In genomic region chr9:108508776-108509175, GRCm38 (mm10) we compare ENCODE assay signal across 7 mouse cellular contexts. TPM values are rescaled to one million over a fixed set of nuclear protein-coding genes. Genes with fewer than 3 reads are reported as not detected.
A peak's percentile ranks its signal among the peaks of the same experiment; 100 is the strongest.
DNase-seq lines count a peak whose midpoint lies in the region; ATAC-seq lines count a peak whose summit lies in the region.

No protein-coding gene starts in this region.

- no peak for DNase-seq in forebrain, embryonic 14.5 days (ENCODE audit: low spot score)
- no peak for DNase-seq in thymus, postnatal 0 days (ENCODE audit: low spot score)
- DNase-seq in layer of hippocampus, postnatal 10 days (ENCODE audit: low spot score in 2 of 2): no peak
- no peak for DNase-seq in layer of hippocampus, postnatal 36 days

- H3K4me1 ChIP-seq in megakaryocyte, embryonic 14.5 days: peaks cover 26% of the 10 kb centered on the region
- H3K4me1 ChIP-seq in forebrain, embryonic 14.5 days (ENCODE audit: control insufficient read depth, insufficient read depth, low read length): peaks cover 8% of the 10 kb centered on the region
- H3K4me1 ChIP-seq in liver, embryonic 12.5 days: peaks cover 26% of the 10 kb centered on the region

- H3K9me3 ChIP-seq in megakaryocyte, embryonic 14.5 days: no peaks in the 10 kb centered on the region
- H3K9me3 ChIP-seq in forebrain, embryonic 14.5 days (replicated peaks; ENCODE audit: control insufficient read depth, low read length): no peaks in the 10 kb centered on the region
- H3K9me3 ChIP-seq in liver, embryonic 12.5 days (replicated peaks): no peaks in the 10 kb centered on the region

- H3K27me3 ChIP-seq in megakaryocyte, embryonic 14.5 days (replicated peaks): no peaks in the 10 kb centered on the region
- no peaks in the 10 kb centered on the region for H3K27me3 ChIP-seq in forebrain, embryonic 14.5 days (replicated peaks; ENCODE audit: control insufficient read depth, insufficient read depth, low read length)
- no peaks in the 10 kb centered on the region for H3K27me3 ChIP-seq in liver, embryonic 12.5 days (replicated peaks)

- peaks cover 50% of the 10 kb centered on the region for H3K36me3 ChIP-seq in megakaryocyte, embryonic 14.5 days (replicated peaks; ENCODE audit: low read length)
- H3K36me3 ChIP-seq in forebrain, embryonic 14.5 days (ENCODE audit: control insufficient read depth, insufficient read depth, low read length): peaks cover 42% of the 10 kb centered on the region
- H3K36me3 ChIP-seq in liver, embryonic 12.5 days: peaks cover 48% of the 10 kb centered on the region

- H3K9ac ChIP-seq in forebrain, embryonic 14.5 days (ENCODE audit: low read length): no peak overlapping the region; the same call in 1 of the 2 replicates
- peak overlapping the region; percentile 82 for H3K9ac ChIP-seq in liver, embryonic 12.5 days

- 91% methylated on average over 7 of the region's 7 CpGs for WGBS in forebrain, embryonic 14.5 days
- WGBS in liver, embryonic 12.5 days (ENCODE audit: insufficient replicate concordance): 41% methylated on average over 7 of the region's 7 CpGs

- no peak overlapping the region for H3K27ac ChIP-seq in forebrain, embryonic 14.5 days (ENCODE audit: low read depth, low read length)
- peak overlapping the region; percentile 85 for H3K27ac ChIP-seq in liver, embryonic 12.5 days

- peak overlapping the region; percentile 92 for H3K4me2 ChIP-seq in forebrain, embryonic 14.5 days (ENCODE audit: low read length)
- H3K4me2 ChIP-seq in liver, embryonic 12.5 days: peak overlapping the region; percentile 86

- peak overlapping the region; percentile 98 for H3K4me3 ChIP-seq in megakaryocyte, embryonic 14.5 days (replicated peaks)
- peak overlapping the region; percentile 55 for H3K4me3 ChIP-seq in forebrain, embryonic 14.5 days (ENCODE audit: low read depth, low read length)
- H3K4me3 ChIP-seq in liver, embryonic 12.5 days: peak overlapping the region; percentile 83

- no peak for ATAC-seq in megakaryocyte, adult 5-6 weeks (ENCODE audit: poor library complexity, severe bottlenecking)
- ATAC-seq in forebrain, embryonic 14.5 days: no peak
- ATAC-seq in liver, embryonic 12.5 days: no peak

RNA-seq across cellular contexts. Expression of gene Qars, which starts 1.3 kb away (rescaled TPM):
- polyA plus RNA-seq in megakaryocyte, embryonic 14.5 days (2012; ENCODE audit: insufficient read depth, low replicate concordance): 6.5 and 33.3 TPM in 2 replicates
- total RNA-seq in megakaryocyte, adult 5-6 weeks (2015): 120 and 137 TPM in 2 replicates
- 130 and 144 TPM in 2 replicates for total RNA-seq in megakaryocyte, adult 5-6 weeks (2017)
- 71.5 and 87.7 TPM in 2 replicates for polyA plus RNA-seq in forebrain, embryonic 14.5 days (2014; fragmentation: Nextera tagmentation; extraction: Ambion mirVana)
- 74.4 and 79.9 TPM in 2 replicates for polyA plus RNA-seq in liver, embryonic 12.5 days (2016; fragmentation: Nextera tagmentation; extraction: Ambion mirVana)
- 113 and 119 TPM in 2 replicates for polyA plus RNA-seq in thymus, postnatal 0 days (2015; fragmentation: Nextera tagmentation; extraction: Ambion mirVana)
- 10 to 100 TPM; 95.3 to 97.3 TPM for total RNA-seq in layer of hippocampus, postnatal 10 days (2021)
- 10 to 100 TPM; 72.1 to 88.7 TPM for total RNA-seq in layer of hippocampus, postnatal 36 days (2021)

RNA-seq across cellular contexts. Expression of gene Qrich1, which starts 7.8 kb away (rescaled TPM):
- 22.0 and 38.5 TPM in 2 replicates for polyA plus RNA-seq in megakaryocyte, embryonic 14.5 days (2012; ENCODE audit: insufficient read depth, low replicate concordance)
- 68.1 and 74.0 TPM in 2 replicates for total RNA-seq in megakaryocyte, adult 5-6 weeks (2015)
- total RNA-seq in megakaryocyte, adult 5-6 weeks (2017): 97.9 and 109 TPM in 2 replicates
- polyA plus RNA-seq in forebrain, embryonic 14.5 days (2014; fragmentation: Nextera tagmentation; extraction: Ambion mirVana): 143 and 160 TPM in 2 replicates
- 78.6 and 81.6 TPM in 2 replicates for polyA plus RNA-seq in liver, embryonic 12.5 days (2016; fragmentation: Nextera tagmentation; extraction: Ambion mirVana)
- polyA plus RNA-seq in thymus, postnatal 0 days (2015; fragmentation: Nextera tagmentation; extraction: Ambion mirVana): 84.5 and 96.7 TPM in 2 replicates
- 100 to 1,000 TPM; 121 to 129 TPM for total RNA-seq in layer of hippocampus, postnatal 10 days (2021)
- total RNA-seq in layer of hippocampus, postnatal 36 days (2021): 100 to 1,000 TPM; 139 to 141 TPM

RNA-seq across cellular contexts. Expression of gene Usp19, which starts 18.4 kb away (rescaled TPM):
- 61.5 and 104 TPM in 2 replicates for polyA plus RNA-seq in megakaryocyte, embryonic 14.5 days (2012; ENCODE audit: insufficient read depth, low replicate concordance)
- 29.3 and 33.2 TPM in 2 replicates for total RNA-seq in megakaryocyte, adult 5-6 weeks (2015)
- total RNA-seq in megakaryocyte, adult 5-6 weeks (2017): 34.8 and 36.3 TPM in 2 replicates
- 48.0 and 64.1 TPM in 2 replicates for polyA plus RNA-seq in forebrain, embryonic 14.5 days (2014; fragmentation: Nextera tagmentation; extraction: Ambion mirVana)
- polyA plus RNA-seq in liver, embryonic 12.5 days (2016; fragmentation: Nextera tagmentation; extraction: Ambion mirVana): 48.0 and 52.1 TPM in 2 replicates
- polyA plus RNA-seq in thymus, postnatal 0 days (2015; fragmentation: Nextera tagmentation; extraction: Ambion mirVana): 52.3 and 57.7 TPM in 2 replicates
- total RNA-seq in layer of hippocampus, postnatal 10 days (2021): 100 to 1,000 TPM; 119 to 125 TPM
- total RNA-seq in layer of hippocampus, postnatal 36 days (2021): 100 to 1,000 TPM; 140 to 165 TPM

RNA-seq across cellular contexts. Expression of gene Lamb2, which starts 29.2 kb away (rescaled TPM):
- polyA plus RNA-seq in megakaryocyte, embryonic 14.5 days (2012; ENCODE audit: insufficient read depth, low replicate concordance): 0.04 TPM in 1 of 2 replicates, not detected in the other
- 0.13 and 0.73 TPM in 2 replicates for total RNA-seq in megakaryocyte, adult 5-6 weeks (2015)
- 0.33 and 0.37 TPM in 2 replicates for total RNA-seq in megakaryocyte, adult 5-6 weeks (2017)
- 12.0 and 17.2 TPM in 2 replicates for polyA plus RNA-seq in forebrain, embryonic 14.5 days (2014; fragmentation: Nextera tagmentation; extraction: Ambion mirVana)
- polyA plus RNA-seq in liver, embryonic 12.5 days (2016; fragmentation: Nextera tagmentation; extraction: Ambion mirVana): 9.8 and 10.9 TPM in 2 replicates
- 3.9 and 4.4 TPM in 2 replicates for polyA plus RNA-seq in thymus, postnatal 0 days (2015; fragmentation: Nextera tagmentation; extraction: Ambion mirVana)
- total RNA-seq in layer of hippocampus, postnatal 10 days (2021): 10 to 100 TPM; 36.9 to 39.4 TPM
- 10 to 100 TPM; 25.1 to 34.4 TPM for total RNA-seq in layer of hippocampus, postnatal 36 days (2021)

RNA-seq across cellular contexts. Expression of gene Klhdc8b, which starts 47.4 kb away (rescaled TPM):
- polyA plus RNA-seq in megakaryocyte, embryonic 14.5 days (2012; ENCODE audit: insufficient read depth, low replicate concordance): 3.8 and 6.5 TPM in 2 replicates
- 0.16 and 0.33 TPM in 2 replicates for total RNA-seq in megakaryocyte, adult 5-6 weeks (2015)
- total RNA-seq in megakaryocyte, adult 5-6 weeks (2017): 1.0 and 1.3 TPM in 2 replicates
- 47.9 and 52.6 TPM in 2 replicates for polyA plus RNA-seq in forebrain, embryonic 14.5 days (2014; fragmentation: Nextera tagmentation; extraction: Ambion mirVana)
- 17.7 and 18.8 TPM in 2 replicates for polyA plus RNA-seq in liver, embryonic 12.5 days (2016; fragmentation: Nextera tagmentation; extraction: Ambion mirVana)
- 9.5 and 11.2 TPM in 2 replicates for polyA plus RNA-seq in thymus, postnatal 0 days (2015; fragmentation: Nextera tagmentation; extraction: Ambion mirVana)
- total RNA-seq in layer of hippocampus, postnatal 10 days (2021): 10 to 100 TPM; 20.7 to 22.7 TPM
- total RNA-seq in layer of hippocampus, postnatal 36 days (2021): 10 to 100 TPM; 16.6 to 18.1 TPM
